Mouse (Mus musculus) MEL (cell line): ENCODE results near the gene Flt3l. TPM values are rescaled to one million over a fixed set of nuclear protein-coding genes. Genes with fewer than 3 reads are reported as not detected.

ENCODE experiments used
- DNase-seq: peaks from one replicate; pipeline ENCODE4 v3.0.0; 2011; ENCODE audit warnings: low read depth, low spot score
- H3K27ac ChIP-seq: 2 replicates; pipeline ENCODE4 v1.5.1; 2012; ENCODE audit warnings: low read depth, mild to moderate bottlenecking, control low read depth, low read length, moderate library complexity; ENCODE audit not compliant: control insufficient read depth
- H3K27me3 ChIP-seq, 2 experiments: fragments of 150-350 bp in 1 of 2; sonication (generic) in 1 of 2; 2 replicates each; pipeline ENCODE4 v1.6.1; 2012; ENCODE audit warnings: low read length in 2 of 2, mild to moderate bottlenecking in 2 of 2, improper control_type of control experiment in 1 of 2, moderate library complexity in 1 of 2; ENCODE audit not compliant: insufficient read depth in 2 of 2, control insufficient read depth in 1 of 2
- H3K36me3 ChIP-seq, 2 experiments: 2 replicates each; pipeline ENCODE4 v1.6.1; 2012 to 2014; ENCODE audit warnings: low read length in 2 of 2, improper control_type of control experiment in 1 of 2, inconsistent platforms in 1 of 2, mild to moderate bottlenecking in 1 of 2; ENCODE audit not compliant: insufficient read depth in 2 of 2, control insufficient read depth in 1 of 2
- H3K4me1 ChIP-seq, 2 experiments: fragments of 150-350 bp in 1 of 2; sonication (generic) in 1 of 2; 2 replicates each; pipeline ENCODE4 v1.6.1; 2012; ENCODE audit warnings: low read length in 2 of 2, improper control_type of control experiment in 1 of 2, mild to moderate bottlenecking in 1 of 2; ENCODE audit not compliant: insufficient read depth in 2 of 2, control insufficient read depth in 1 of 2
- H3K4me3 ChIP-seq, 2 experiments: fragments of 150-350 bp in 1 of 2; sonication (generic) in 1 of 2; 2 replicates each; pipeline ENCODE4 v1.5.1; 2012; ENCODE audit warnings: low read depth in 2 of 2, low read length in 2 of 2, mild to moderate bottlenecking in 2 of 2, moderate library complexity in 2 of 2, control low read depth in 1 of 2, improper control_type of control experiment in 1 of 2; ENCODE audit not compliant: control insufficient read depth in 1 of 2, insufficient read depth in 1 of 2
- H3K79me2 ChIP-seq: 2 replicates; pipeline ENCODE4 v1.6.1; 2012; ENCODE audit warnings: mild to moderate bottlenecking, low read length, moderate library complexity; ENCODE audit not compliant: control insufficient read depth, poor library complexity, insufficient read depth
- H3K9ac ChIP-seq: 2 replicates; pipeline ENCODE4 v1.6.1; 2012; ENCODE audit warnings: low read depth, mild to moderate bottlenecking, control low read depth, low read length, moderate library complexity; ENCODE audit not compliant: control insufficient read depth, poor library complexity, severe bottlenecking
- H3K9me3 ChIP-seq: fragments of 150-350 bp; sonication (generic); replicated peaks from 2 replicates; pipeline ENCODE4 v1.6.1; 2012; ENCODE audit warnings: mild to moderate bottlenecking, low read length, improper control_type of control experiment, moderate library complexity; ENCODE audit not compliant: insufficient read depth
- BHLHE40 ChIP-seq: IDR thresholded peaks from 2 replicates; pipeline ENCODE4 v1.6.1; 2012; ENCODE audit warnings: low read depth, mild to moderate bottlenecking, inconsistent platforms, low read length, improper control_type of control experiment, borderline replicate concordance
- CTCF ChIP-seq, 3 experiments: IDR thresholded peaks in 2 of 3; conservative IDR thresholded peaks in 1 of 3; 2 replicates each; pipeline ENCODE4 v1.5.1; 2011 to 2012; ENCODE audit warnings: low read length in 3 of 3, low read depth in 2 of 3, mild to moderate bottlenecking in 2 of 3, improper control_type of control experiment in 1 of 3, inconsistent platforms in 1 of 3, mixed read lengths in 1 of 3, moderate library complexity in 1 of 3; ENCODE audit not compliant: control insufficient read depth in 1 of 3, insufficient read depth in 1 of 3, poor library complexity in 1 of 3, severe bottlenecking in 1 of 3
- E2F4 ChIP-seq: IDR thresholded peaks from 2 replicates; pipeline ENCODE4 v1.6.1; 2011; ENCODE audit warnings: low read depth, low read length, improper control_type of control experiment, borderline replicate concordance
- EP300 ChIP-seq, 2 experiments: IDR thresholded peaks; 2 replicates each; pipeline ENCODE4 v1.6.1; 2011; ENCODE audit warnings: improper control_type of control experiment in 2 of 2, low read length in 2 of 2, low read depth in 1 of 2, mild to moderate bottlenecking in 1 of 2
- ETS1 ChIP-seq: IDR thresholded peaks from 2 replicates; pipeline ENCODE4 v1.6.1; 2012; ENCODE audit warnings: low read depth, mild to moderate bottlenecking, inconsistent platforms, low read length, improper control_type of control experiment, moderate library complexity
- GABPA ChIP-seq: IDR thresholded peaks from 2 replicates; pipeline ENCODE4 v1.6.1; 2012; ENCODE audit warnings: low read depth, mild to moderate bottlenecking, inconsistent platforms, low read length, improper control_type of control experiment, moderate library complexity
- GATA1 ChIP-seq: IDR thresholded peaks from 2 replicates; pipeline ENCODE4 v1.6.1; 2011; ENCODE audit warnings: low read depth, low read length, improper control_type of control experiment
- HCFC1 ChIP-seq: IDR thresholded peaks from 2 replicates; pipeline ENCODE4 v1.6.1; 2012; ENCODE audit warnings: low read depth, mild to moderate bottlenecking, inconsistent platforms, low read length, improper control_type of control experiment, moderate library complexity
- KAT2A ChIP-seq: conservative IDR thresholded peaks from 2 replicates; pipeline ENCODE4 v1.6.1; 2012; ENCODE audit warnings: low read depth, low read length, improper control_type of control experiment, inconsistent platforms
- MAX ChIP-seq: IDR thresholded peaks from 2 replicates; pipeline ENCODE4 v1.6.1; 2011; ENCODE audit warnings: low read length, improper control_type of control experiment
- MAZ ChIP-seq: IDR thresholded peaks from 2 replicates; pipeline ENCODE4 v1.6.1; 2012; ENCODE audit warnings: low read depth, mild to moderate bottlenecking, inconsistent platforms, low read length, improper control_type of control experiment
- MYC ChIP-seq: IDR thresholded peaks from 2 replicates; pipeline ENCODE4 v1.6.1; 2011; ENCODE audit warnings: low read depth, mild to moderate bottlenecking, low read length, improper control_type of control experiment, moderate library complexity
- NELFE ChIP-seq: IDR thresholded peaks from 2 replicates; pipeline ENCODE4 v1.6.1; 2011; ENCODE audit warnings: low read depth, low read length, improper control_type of control experiment
- NRF1 ChIP-seq: IDR thresholded peaks from 2 replicates; pipeline ENCODE4 v1.6.1; 2014; ENCODE audit warnings: low read depth, mild to moderate bottlenecking, inconsistent platforms, low read length, improper control_type of control experiment, moderate library complexity; ENCODE audit not compliant: poor library complexity, insufficient read depth, severe bottlenecking
- POLR2AphosphoS2 ChIP-seq: IDR thresholded peaks from 2 replicates; pipeline ENCODE4 v1.6.1; 2011; ENCODE audit warnings: low read length, improper control_type of control experiment
- RAD21 ChIP-seq: IDR thresholded peaks from 2 replicates; pipeline ENCODE4 v1.6.1; 2011; ENCODE audit warnings: mild to moderate bottlenecking, low read depth, low read length, improper control_type of control experiment
- SIN3A ChIP-seq: IDR thresholded peaks from 2 replicates; pipeline ENCODE4 v1.6.1; 2012; ENCODE audit warnings: low read length, improper control_type of control experiment, inconsistent platforms
- TAL1 ChIP-seq: IDR thresholded peaks from 2 replicates; pipeline ENCODE4 v1.6.1; 2012; ENCODE audit warnings: mild to moderate bottlenecking, inconsistent platforms, low read length, moderate library complexity, mixed read lengths
- TBP ChIP-seq: IDR thresholded peaks from 2 replicates; pipeline ENCODE4 v1.8.0; 2011; ENCODE audit warnings: low read depth, low read length, improper control_type of control experiment
- TCF12 ChIP-seq: IDR thresholded peaks from 2 replicates; pipeline ENCODE4 v1.6.1; 2014; ENCODE audit warnings: low read depth, mild to moderate bottlenecking, inconsistent platforms, low read length, improper control_type of control experiment, moderate library complexity
- USF2 ChIP-seq, 2 experiments: IDR thresholded peaks; 2 replicates each; pipeline ENCODE4 v1.6.1; 2011 to 2012; ENCODE audit warnings: improper control_type of control experiment in 2 of 2, low read length in 2 of 2, borderline replicate concordance in 1 of 2, inconsistent platforms in 1 of 2, low read depth in 1 of 2, mild to moderate bottlenecking in 1 of 2; ENCODE audit not compliant: insufficient read depth in 1 of 2
- ZKSCAN1 ChIP-seq: IDR thresholded peaks from 2 replicates; pipeline ENCODE4 v1.6.1; 2012; ENCODE audit warnings: low read depth, mild to moderate bottlenecking, inconsistent platforms, low read length, improper control_type of control experiment, moderate library complexity
- ZNF384 ChIP-seq: IDR thresholded peaks from 2 replicates; pipeline ENCODE4 v1.6.1; 2012; ENCODE audit warnings: low read depth, mild to moderate bottlenecking, inconsistent platforms, low read length, improper control_type of control experiment
- polyA plus RNA-seq, 2 experiments: library from polyadenylated mRNA; stranded (reverse) in 1 of 2; unstranded in 1 of 2; fragments of >175 nt in 1 of 2; fragments of >200 nt in 1 of 2; gene quantifications; 2 replicates each; pipeline versions ENCODE4 v1.2.1 to v1.2.4; 2012; ENCODE audit warnings: low replicate concordance in 2 of 2, low read depth in 1 of 2; ENCODE audit not compliant: insufficient read length in 2 of 2, insufficient read depth in 1 of 2, missing spikeins in 1 of 2
- total RNA-seq: library from RNA; depleted of rRNA; stranded (reverse); fragments of 300-350 nt; gene quantifications from 2 replicates; pipeline ENCODE4 v1.2.3, GENCODE M21; 2012

The Flt3l gene
- total and polyA plus RNA-seq, 3 experiments: 13.0 to 35.4 TPM; not detected in 1

- Histone ChIP-seq H3K4me3 (no peak overlapping the region), H3K27me3 (no peaks in the 10 kb centered on the region), H3K4me1 (no peaks in the 10 kb centered on the region), H3K27ac (no peak overlapping the region), H3K79me2 (no peaks in the 10 kb centered on the region), H3K9ac (no peak overlapping the region), H3K36me3 (no peaks in the 10 kb centered on the region; a peak in 1 of 4 replicates), H3K9me3 (no peaks in the 10 kb centered on the region)
- DNase-seq: no peak
- TF ChIP-seq MAX (no peak), POLR2AphosphoS2 (no peak), BHLHE40 (no peak), E2F4 (no peak), USF2 (IDR thresholded peaks at IDR 0.05; ENCODE audit: borderline replicate concordance in 1 of 2, insufficient read depth in 1 of 2, low read depth in 1 of 2, low read length in 2 of 2) (no peak), EP300 (IDR thresholded peaks at IDR 0.05; ENCODE audit: low read depth in 1 of 2, low read length in 2 of 2) (no peak)
These were observed 8.3 kb upstream of the Flt3l start for GRCm38 (mm10) chr7:45144368-45145174.

GRCm38 (mm10) chr7:45141914-45142313 is 5.7 kb upstream of the Flt3l start:
- Histone ChIP-seq H3K36me3 (peaks cover 0 to 11% of the 10 kb centered on the region in 2 experiments; a peak in 2 of 4 replicates), H3K4me1 (peaks cover 11 to 17% of the 10 kb centered on the region in 2 experiments)
- TF ChIP-seq RAD21 (no peak), KAT2A (no peak), TBP (no peak), NELFE (no peak), HCFC1 (no peak), TAL1 (no peak), GATA1 (no peak), MAZ (no peak), MYC (no peak), E2F4 (no peak), BHLHE40 (no peak), EP300 (IDR thresholded peaks at IDR 0.05; ENCODE audit: low read depth in 1 of 2, low read length in 2 of 2) (no peak), CTCF (IDR thresholded peaks at IDR 0.05 in 2 of 3, conservative IDR thresholded peaks at IDR 0.05 in 1 of 3; ENCODE audit: control insufficient read depth in 1 of 3, insufficient read depth in 1 of 3, low read depth in 2 of 3, low read length in 3 of 3, poor library complexity in 1 of 3, severe bottlenecking in 1 of 3) (no peak), ZKSCAN1 (no peak), TCF12 (no peak), ZNF384 (no peak), GABPA (no peak), SIN3A (no peak), ETS1 (no peak), NRF1 (no peak)

More at GRCm38 (mm10) chr7:45141914-45142313, 5.7 kb upstream of the Flt3l start:
- Histone ChIP-seq H3K9me3 (no peaks in the 10 kb centered on the region), H3K4me3 (no peak overlapping the region), H3K27ac (no peak overlapping the region), H3K79me2 (no peaks in the 10 kb centered on the region), H3K27me3 (no peaks in the 10 kb centered on the region), H3K9ac (no peak overlapping the region)
- DNase-seq: no peak
